Mouse (Mus musculus): ENCODE data around the gene Igf2r. TPM values are rescaled to one million over a fixed set of nuclear protein-coding genes. Genes with fewer than 3 reads are reported as not detected.
"Not testable (repeated sequence)": the region's sequence is repeated elsewhere in the genome, so short reads cannot be mapped to it uniquely, and the experiment has no call there.

The Igf2r gene
- polyA plus RNA-seq, 1 experiment from 2014 or later: 9.6 TPM

DNA sequence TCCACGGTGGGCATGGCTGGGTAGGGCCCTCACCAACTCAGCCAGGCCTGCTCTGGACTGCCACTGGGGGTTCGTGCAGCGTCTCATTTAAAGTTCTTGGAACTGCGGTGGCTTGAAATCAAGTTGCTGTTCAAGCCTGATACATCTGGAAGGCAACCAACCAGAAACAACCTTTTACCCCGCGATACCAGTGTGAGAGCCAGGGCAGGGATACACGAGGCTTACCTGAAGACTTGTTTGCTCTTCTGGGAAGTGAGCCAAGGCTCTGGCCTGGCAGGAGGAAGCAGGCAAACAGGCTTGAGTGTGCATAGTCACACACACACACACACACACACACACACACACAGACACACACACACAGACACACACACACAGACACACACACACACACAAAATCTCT, 93.8 kb downstream of the Igf2r start, which contains the start of gene Slc22a1:
Gene Slc22a1 (minus strand): TSS at position 184 of the 400 bp plus-strand sequence.
- Histone ChIP-seq H3K4me3 (ENCODE audit: low read depth, low read length) (no peak within 1 kb of the TSS), H3K9ac (ENCODE audit: low read depth, low read length) (no peak within 1 kb of the TSS), H3K27me3 (ENCODE audit: control insufficient read depth, insufficient read depth, low read depth, low read length) (no peaks in the 10 kb centered on the region), H3K27ac (ENCODE audit: low read length) (no peak within 1 kb of the TSS), H3K9me3 (replicated peaks; ENCODE audit: control insufficient read depth, low read length, poor library complexity, severe bottlenecking) (no peaks in the 10 kb centered on the region), H3K36me3 (ENCODE audit: control insufficient read depth, insufficient read depth, low read length) (no peaks in the 10 kb centered on the region; the same call in 1 of the 2 replicates), H3K4me2 (ENCODE audit: low read length) (no peak within 1 kb of the TSS), H3K4me1 (ENCODE audit: control insufficient read depth, insufficient read depth, low read length) (no peaks in the 10 kb centered on the region)
- 90% methylated on average over 7 of the region's 7 CpGs for WGBS
- ATAC-seq: no peak

DNA sequence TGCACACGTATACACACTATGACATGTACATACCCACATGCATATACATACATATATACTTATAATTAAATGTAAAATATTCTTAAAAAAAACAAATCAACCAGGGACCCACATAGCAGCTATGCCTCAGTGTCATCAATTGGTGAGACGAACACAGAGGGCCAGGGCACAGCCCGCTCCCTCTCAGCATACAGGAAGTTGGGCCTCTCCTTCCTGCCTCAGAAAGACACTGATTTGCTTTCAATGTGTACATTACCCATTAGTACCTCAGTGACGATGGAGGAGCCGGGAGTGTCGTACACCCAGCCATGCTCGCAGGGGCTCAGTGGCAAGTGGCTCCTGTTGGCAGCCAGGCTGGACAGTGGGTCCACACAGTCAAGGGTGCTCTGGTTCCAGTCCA, 94.5 kb downstream of the Igf2r start:
- not testable (repeated sequence) for H3K4me3 ChIP-seq (ENCODE audit: low read depth, low read length); H3K27ac ChIP-seq (ENCODE audit: low read length); H3K27me3 ChIP-seq (ENCODE audit: control insufficient read depth, insufficient read depth, low read depth, low read length); ATAC-seq; H3K36me3 ChIP-seq (ENCODE audit: control insufficient read depth, insufficient read depth, low read length); H3K9ac ChIP-seq (ENCODE audit: low read depth, low read length); H3K4me1 ChIP-seq (ENCODE audit: control insufficient read depth, insufficient read depth, low read length); H3K9me3 ChIP-seq (replicated peaks; ENCODE audit: control insufficient read depth, low read length, poor library complexity, severe bottlenecking); H3K4me2 ChIP-seq (ENCODE audit: low read length)
- 94% methylated on average over 7 of the region's 7 CpGs for WGBS

DNA sequence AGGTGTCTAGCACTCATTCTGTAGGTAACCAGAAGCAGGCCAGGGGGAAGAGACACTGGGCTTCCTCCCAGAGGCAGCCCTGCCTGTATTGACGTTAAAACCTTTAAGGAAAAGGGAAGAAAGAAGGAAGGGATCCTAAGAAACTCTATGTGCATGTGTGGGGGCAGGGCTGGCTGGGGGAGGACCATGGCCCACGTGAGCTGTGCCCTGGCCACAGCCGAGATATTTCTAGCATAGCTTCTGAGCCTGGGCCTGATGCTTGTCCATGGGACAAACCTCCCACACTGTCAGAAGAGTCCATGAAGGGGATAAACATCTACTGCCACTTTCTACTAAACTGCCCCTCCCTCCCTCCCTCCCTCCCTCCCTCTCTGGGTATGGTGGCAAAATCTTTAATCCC, 95.6 kb downstream of the Igf2r start:
- WGBS: 71% methylated on average over 3 of the region's 3 CpGs
- no peak for ATAC-seq
- no peaks in the 10 kb centered on the region for H3K9me3 ChIP-seq (replicated peaks; ENCODE audit: control insufficient read depth, low read length, poor library complexity, severe bottlenecking)
- no peaks in the 10 kb centered on the region for H3K4me1 ChIP-seq (ENCODE audit: control insufficient read depth, insufficient read depth, low read length)
- H3K4me2 ChIP-seq (ENCODE audit: low read length): no peak overlapping the region
- no peak overlapping the region for H3K4me3 ChIP-seq (ENCODE audit: low read depth, low read length)
- H3K27me3 ChIP-seq (ENCODE audit: control insufficient read depth, insufficient read depth, low read depth, low read length): no peaks in the 10 kb centered on the region
- no peaks in the 10 kb centered on the region for H3K36me3 ChIP-seq (ENCODE audit: control insufficient read depth, insufficient read depth, low read length)
- H3K9ac ChIP-seq (ENCODE audit: low read depth, low read length): no peak overlapping the region
- no peak overlapping the region for H3K27ac ChIP-seq (ENCODE audit: low read length)

DNA sequence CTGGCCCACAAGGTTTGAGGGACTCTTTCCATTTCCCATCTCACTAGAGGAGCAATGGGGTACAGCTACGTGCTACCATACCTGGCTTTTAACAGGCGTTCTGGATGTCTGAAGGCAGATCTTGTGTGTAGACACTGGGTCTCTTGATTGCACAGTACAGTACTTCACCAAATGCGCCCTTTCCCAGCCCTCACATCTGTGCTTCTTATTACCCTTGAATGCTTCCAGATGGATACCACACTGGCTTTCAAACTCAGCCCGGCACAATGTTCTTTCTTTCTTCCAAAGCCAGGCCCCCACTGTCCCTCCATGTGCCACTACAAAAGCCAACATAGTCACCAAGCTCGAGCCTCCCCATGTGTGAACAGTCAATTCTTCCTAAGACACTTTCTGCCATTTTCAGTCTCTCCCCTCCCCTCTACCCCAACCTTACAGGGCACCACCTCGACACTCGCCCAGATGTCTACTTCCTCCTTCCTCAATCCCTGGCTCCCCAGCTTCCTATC, 97.1 kb downstream of the Igf2r start:
- Histone ChIP-seq H3K27ac (ENCODE audit: low read length) (no peak overlapping the region), H3K27me3 (ENCODE audit: control insufficient read depth, insufficient read depth, low read depth, low read length) (no peaks in the 10 kb centered on the region), H3K36me3 (ENCODE audit: control insufficient read depth, insufficient read depth, low read length) (no peaks in the 10 kb centered on the region), H3K4me2 (ENCODE audit: low read length) (no peak overlapping the region), H3K4me1 (ENCODE audit: control insufficient read depth, insufficient read depth, low read length) (no peaks in the 10 kb centered on the region), H3K4me3 (ENCODE audit: low read depth, low read length) (no peak overlapping the region), H3K9ac (ENCODE audit: low read depth, low read length) (no peak overlapping the region), H3K9me3 (replicated peaks; ENCODE audit: control insufficient read depth, low read length, poor library complexity, severe bottlenecking) (no peaks in the 10 kb centered on the region)
- WGBS: 83% methylated on average over 7 of the region's 7 CpGs
- no peak for ATAC-seq

DNA sequence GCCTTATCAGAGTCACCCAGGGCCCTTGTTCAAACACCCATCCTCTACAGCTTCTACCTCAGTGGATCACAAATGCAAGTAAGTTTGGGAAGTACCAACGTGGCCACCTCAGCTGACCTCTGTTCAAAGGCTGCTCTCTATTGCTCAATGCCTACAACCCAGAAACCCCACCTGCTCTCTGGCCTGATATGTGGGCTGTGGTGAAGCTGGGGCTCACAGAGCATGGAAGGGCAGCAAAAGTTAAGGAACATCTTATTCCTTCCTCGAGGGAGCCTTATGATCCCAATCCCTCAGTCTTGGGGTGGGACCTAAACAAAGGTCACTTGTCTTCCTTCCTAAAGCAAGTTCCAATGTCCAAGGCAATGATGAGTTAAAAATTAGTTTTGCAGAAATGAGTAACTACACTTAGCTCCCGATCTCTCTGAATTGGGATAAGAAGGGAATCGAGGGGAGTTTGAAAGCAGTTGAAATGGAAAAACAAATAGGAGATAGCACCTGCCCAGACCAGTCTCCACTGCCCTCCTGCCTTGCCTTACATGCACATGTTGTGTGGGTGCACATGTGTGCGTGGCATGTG, 98.3 kb downstream of the Igf2r start:
- Histone ChIP-seq H3K4me2 (ENCODE audit: low read length) (no peak overlapping the region), H3K4me1 (ENCODE audit: control insufficient read depth, insufficient read depth, low read length) (no peaks in the 10 kb centered on the region), H3K27me3 (ENCODE audit: control insufficient read depth, insufficient read depth, low read depth, low read length) (no peaks in the 10 kb centered on the region), H3K4me3 (ENCODE audit: low read depth, low read length) (no peak overlapping the region), H3K36me3 (ENCODE audit: control insufficient read depth, insufficient read depth, low read length) (no peaks in the 10 kb centered on the region), H3K27ac (ENCODE audit: low read length) (no peak overlapping the region), H3K9me3 (replicated peaks; ENCODE audit: control insufficient read depth, low read length, poor library complexity, severe bottlenecking) (no peaks in the 10 kb centered on the region), H3K9ac (ENCODE audit: low read depth, low read length) (no peak overlapping the region)
- no peak for ATAC-seq
- WGBS: 79% methylated on average over 5 of the region's 5 CpGs

DNA sequence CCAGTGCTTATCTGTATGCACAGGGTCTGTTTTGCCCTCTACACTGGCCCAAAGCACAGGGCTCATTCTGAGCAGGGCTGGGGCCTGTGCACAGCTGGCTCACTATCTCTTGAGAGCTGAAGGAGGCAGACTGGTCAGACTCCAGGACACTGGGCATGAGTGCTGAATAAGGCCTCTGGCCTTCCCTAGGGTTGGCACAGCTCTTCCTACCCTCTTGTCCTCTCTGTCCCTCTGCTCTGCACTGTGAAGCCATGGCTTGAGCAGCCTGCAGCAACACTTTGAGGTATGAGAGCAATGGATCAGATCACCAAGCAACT, 100.1 kb downstream of the Igf2r start:
- H3K4me3 ChIP-seq (ENCODE audit: low read depth, low read length): no peak overlapping the region
- no peaks in the 10 kb centered on the region for H3K27me3 ChIP-seq (ENCODE audit: control insufficient read depth, insufficient read depth, low read depth, low read length)
- no peak overlapping the region for H3K9ac ChIP-seq (ENCODE audit: low read depth, low read length)
- no peaks in the 10 kb centered on the region for H3K36me3 ChIP-seq (ENCODE audit: control insufficient read depth, insufficient read depth, low read length)
- H3K9me3 ChIP-seq (replicated peaks; ENCODE audit: control insufficient read depth, low read length, poor library complexity, severe bottlenecking): no peaks in the 10 kb centered on the region
- no peak for ATAC-seq
- no peaks in the 10 kb centered on the region for H3K4me1 ChIP-seq (ENCODE audit: control insufficient read depth, insufficient read depth, low read length)
- H3K4me2 ChIP-seq (ENCODE audit: low read length): no peak overlapping the region
- H3K27ac ChIP-seq (ENCODE audit: low read length): no peak overlapping the region

DNA sequence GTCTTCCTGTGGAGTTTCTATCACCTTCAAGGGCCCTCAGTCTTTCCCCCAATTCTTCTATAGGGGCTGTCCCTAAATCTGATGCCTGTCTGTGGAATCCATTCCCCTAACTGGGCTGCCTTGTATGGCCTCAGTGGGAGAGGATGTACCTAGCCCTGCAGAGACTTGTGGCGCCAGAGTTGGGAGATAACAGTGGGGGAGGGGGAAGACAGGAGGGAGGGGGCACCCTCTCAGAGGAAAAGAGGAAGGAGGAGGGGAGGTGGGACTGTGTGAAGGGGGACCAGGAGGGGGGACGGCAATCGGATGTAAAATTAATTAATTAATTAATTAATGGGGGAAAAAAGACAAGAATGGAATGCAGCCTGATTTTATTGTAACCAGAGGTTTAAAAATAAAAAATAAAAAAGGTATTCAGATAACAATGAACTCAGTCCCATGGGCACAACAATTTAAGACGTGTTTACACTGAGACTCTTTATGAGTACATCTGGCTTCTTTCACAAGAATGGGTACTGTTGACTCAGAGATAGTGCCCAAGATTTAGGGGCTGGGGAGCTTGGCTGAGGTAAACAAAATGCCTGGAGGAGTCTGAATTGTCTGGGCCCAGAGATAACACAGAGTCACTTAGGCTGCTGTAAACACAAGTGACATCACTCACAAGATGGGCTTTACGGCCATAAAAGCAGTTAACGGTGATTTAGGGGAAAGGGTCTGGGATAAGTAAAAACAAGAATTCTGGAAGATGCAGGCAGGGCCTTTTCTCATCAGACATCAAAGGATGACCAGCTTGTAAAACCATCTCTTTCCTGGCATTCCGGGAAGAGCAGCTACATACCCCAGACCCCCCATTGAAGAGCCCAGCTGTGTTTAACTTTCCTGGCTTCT, 100.7 kb downstream of the Igf2r start:
- no peaks in the 10 kb centered on the region for H3K27me3 ChIP-seq (ENCODE audit: control insufficient read depth, insufficient read depth, low read depth, low read length)
- no peak overlapping the region for H3K4me2 ChIP-seq (ENCODE audit: low read length)
- H3K4me1 ChIP-seq (ENCODE audit: control insufficient read depth, insufficient read depth, low read length): no peaks in the 10 kb centered on the region
- 62% methylated on average over 7 of the region's 7 CpGs for WGBS
- H3K9me3 ChIP-seq (replicated peaks; ENCODE audit: control insufficient read depth, low read length, poor library complexity, severe bottlenecking): no peaks in the 10 kb centered on the region
- no peak overlapping the region for H3K27ac ChIP-seq (ENCODE audit: low read length)
- no peaks in the 10 kb centered on the region for H3K36me3 ChIP-seq (ENCODE audit: control insufficient read depth, insufficient read depth, low read length)
- no peak overlapping the region for H3K4me3 ChIP-seq (ENCODE audit: low read depth, low read length)
- no peak overlapping the region for H3K9ac ChIP-seq (ENCODE audit: low read depth, low read length)
- ATAC-seq: no peak

DNA sequence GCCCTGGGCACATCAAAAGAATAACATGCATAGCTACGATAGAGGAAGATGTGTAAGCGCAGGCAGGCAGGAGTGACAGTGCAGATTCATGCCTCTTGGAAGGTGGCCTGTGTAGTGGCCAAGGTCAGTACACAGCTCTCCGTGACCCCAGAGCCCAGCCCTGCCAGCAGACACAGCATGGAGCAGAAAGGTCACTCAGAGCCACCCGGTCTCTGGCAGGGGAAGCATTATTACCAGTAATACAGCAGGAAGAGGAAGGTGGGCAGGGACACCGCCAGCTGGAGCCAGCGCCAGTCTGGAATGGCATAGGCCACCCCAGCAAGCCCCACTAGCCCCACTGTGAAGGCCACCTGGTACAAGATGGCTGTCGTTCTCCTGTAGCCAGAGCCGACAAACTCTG, 105.3 kb downstream of the Igf2r start:
- no peaks in the 10 kb centered on the region for H3K36me3 ChIP-seq (ENCODE audit: control insufficient read depth, insufficient read depth, low read length)

DNA sequence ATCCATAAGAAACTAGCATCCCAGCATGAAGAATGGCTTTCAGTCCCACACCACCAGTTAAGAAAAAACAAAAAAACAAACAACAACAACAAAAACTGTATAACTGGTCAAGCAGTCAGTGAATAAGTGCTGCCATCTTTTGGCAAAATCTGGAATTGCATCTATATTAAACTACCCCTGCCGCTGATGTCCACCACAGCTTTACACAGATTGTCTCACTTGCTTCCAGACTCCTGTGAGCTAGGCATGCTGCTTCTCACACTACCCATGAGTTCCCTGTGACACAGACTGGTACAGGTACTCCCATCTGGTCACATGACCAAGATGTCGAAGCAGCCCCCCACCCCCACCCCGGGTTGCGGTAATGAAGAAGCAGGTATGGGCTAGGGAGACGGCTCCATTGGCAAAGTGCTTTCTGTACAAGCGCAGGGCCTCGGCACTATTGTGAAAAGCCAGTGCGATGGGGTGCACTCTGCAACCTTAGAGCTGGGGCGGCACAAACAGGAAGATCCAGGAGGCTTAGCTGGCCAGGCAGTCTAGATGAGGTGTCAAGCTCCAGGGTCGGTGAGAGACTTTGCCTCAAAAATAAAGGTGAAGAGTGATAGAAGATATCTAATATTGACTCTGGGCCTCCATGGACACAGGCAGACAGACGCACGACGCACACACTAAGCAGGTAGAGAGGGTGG, 108.7 kb downstream of the Igf2r start:
- Histone ChIP-seq H3K9ac (ENCODE audit: low read depth, low read length) (no peak overlapping the region), H3K27me3 (ENCODE audit: control insufficient read depth, insufficient read depth, low read depth, low read length) (no peaks in the 10 kb centered on the region), H3K4me3 (ENCODE audit: low read depth, low read length) (no peak overlapping the region), H3K4me2 (ENCODE audit: low read length) (no peak overlapping the region), H3K9me3 (replicated peaks; ENCODE audit: control insufficient read depth, low read length, poor library complexity, severe bottlenecking) (no peaks in the 10 kb centered on the region), H3K4me1 (ENCODE audit: control insufficient read depth, insufficient read depth, low read length) (no peaks in the 10 kb centered on the region), H3K27ac (ENCODE audit: low read length) (no peak overlapping the region), H3K36me3 (ENCODE audit: control insufficient read depth, insufficient read depth, low read length) (no peaks in the 10 kb centered on the region)
- 72% methylated on average over 13 of the region's 13 CpGs for WGBS
- peak; percentile 61 for ATAC-seq

More for the DNA sequence above, 105.3 kb downstream of the Igf2r start:
- H3K9me3 ChIP-seq (replicated peaks; ENCODE audit: control insufficient read depth, low read length, poor library complexity, severe bottlenecking): no peaks in the 10 kb centered on the region
- H3K27ac ChIP-seq (ENCODE audit: low read length): no peak overlapping the region
- no peaks in the 10 kb centered on the region for H3K4me1 ChIP-seq (ENCODE audit: control insufficient read depth, insufficient read depth, low read length)
- no peak overlapping the region for H3K4me3 ChIP-seq (ENCODE audit: low read depth, low read length)
- H3K4me2 ChIP-seq (ENCODE audit: low read length): no peak overlapping the region
- no peaks in the 10 kb centered on the region for H3K27me3 ChIP-seq (ENCODE audit: control insufficient read depth, insufficient read depth, low read depth, low read length)
- H3K9ac ChIP-seq (ENCODE audit: low read depth, low read length): no peak overlapping the region
- no peak for ATAC-seq
- WGBS: 82% methylated on average over 8 of the region's 8 CpGs

Data from midbrain, embryonic 16.5 days (tissue).